Mouse (Mus musculus): ENCODE data around the gene Prune2.

- TF ChIP-seq CTCF (IDR thresholded peaks at IDR 0.05; ENCODE audit: low read depth, low read length) (no peak), POLR2AphosphoS5 (IDR thresholded peaks at IDR 0.05; ENCODE audit: insufficient replicate concordance, low read depth, low read length) (no peak), TAL1 (conservative IDR thresholded peaks at IDR 0.05; ENCODE audit: low read depth, low read length) (no peak)
Observed at GRCm38 (mm10) chr19:17143245-17143644, 187.3 kb downstream of the Prune2 start.
